Mouse (Mus musculus): ENCODE data around the gene Rfxap.
"Not testable (repeated sequence)": the region's sequence is repeated elsewhere in the genome, so short reads cannot be mapped to it uniquely, and the experiment has no call there.

The Rfxap gene

DNA sequence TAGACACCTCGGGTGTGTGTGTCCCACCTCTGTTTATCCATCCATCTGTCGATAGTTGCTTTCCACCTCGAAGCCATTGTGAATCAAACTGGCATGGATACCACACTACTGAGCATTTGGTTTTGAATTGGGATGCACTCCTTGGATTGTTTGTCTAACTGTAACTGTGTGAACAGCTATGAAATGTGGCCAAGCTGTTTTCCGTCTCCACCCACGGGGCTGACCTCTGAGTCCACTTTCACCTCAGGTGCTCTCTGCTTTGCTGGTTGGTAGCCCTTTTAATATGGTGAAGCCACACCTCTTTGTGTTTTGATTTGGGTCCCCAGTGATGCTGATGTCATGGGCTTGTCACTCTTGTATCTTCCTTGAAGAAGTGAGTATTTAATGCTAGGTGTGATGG lies 40.8 kb downstream of the Rfxap start:
- no peak for DNase-seq (ENCODE audit: low spot score in 2 of 2)

DNA sequence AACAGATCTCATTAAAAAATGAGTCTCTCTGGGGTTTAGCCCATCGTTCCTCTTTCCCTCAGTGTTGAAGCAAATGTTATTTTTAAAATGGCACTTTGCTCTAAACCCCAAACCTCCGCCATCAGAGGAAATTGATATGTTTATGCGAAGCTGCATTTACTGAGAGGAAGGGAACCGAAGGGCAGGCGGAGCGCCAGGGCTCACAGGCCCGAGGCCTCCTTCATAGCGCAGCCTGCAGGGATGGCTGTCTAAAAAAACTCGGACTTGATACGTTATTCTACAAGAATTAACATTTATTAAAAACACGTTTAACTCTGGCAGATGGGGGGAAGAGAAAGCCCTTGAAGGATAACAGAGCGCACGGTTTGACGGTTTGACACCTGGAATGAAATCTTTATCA lies 41.6 kb downstream of the Rfxap start:
- no peak for DNase-seq (ENCODE audit: low spot score in 2 of 2)

DNA sequence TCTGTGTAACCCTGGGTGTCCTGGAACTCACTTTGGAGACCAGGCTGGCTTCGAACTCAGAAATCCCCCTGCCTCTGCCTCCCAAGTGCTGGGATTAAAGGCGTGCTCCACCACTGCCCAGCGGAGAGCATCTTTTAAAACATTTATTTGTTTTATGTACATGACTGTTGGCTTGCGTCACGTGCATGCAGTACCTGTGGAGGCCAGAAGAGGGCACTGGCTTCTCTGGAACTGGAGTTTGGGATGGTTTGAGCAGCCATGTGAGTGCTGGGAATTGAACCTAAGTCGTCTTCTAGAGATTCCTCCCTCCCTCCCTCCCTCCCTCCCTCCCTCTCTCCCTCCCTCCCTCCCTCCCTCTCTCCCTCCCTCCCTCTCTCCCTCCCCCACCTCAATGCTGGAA lies 42.1 kb downstream of the Rfxap start:
- not testable (repeated sequence) for DNase-seq (ENCODE audit: low spot score in 2 of 2)

- peak; percentile 7 to 31 for DNase-seq (ENCODE audit: low spot score in 2 of 2)
Observed at GRCm38 (mm10) chr3:54764418-54764817, 43.2 kb downstream of the Rfxap start.

DNA sequence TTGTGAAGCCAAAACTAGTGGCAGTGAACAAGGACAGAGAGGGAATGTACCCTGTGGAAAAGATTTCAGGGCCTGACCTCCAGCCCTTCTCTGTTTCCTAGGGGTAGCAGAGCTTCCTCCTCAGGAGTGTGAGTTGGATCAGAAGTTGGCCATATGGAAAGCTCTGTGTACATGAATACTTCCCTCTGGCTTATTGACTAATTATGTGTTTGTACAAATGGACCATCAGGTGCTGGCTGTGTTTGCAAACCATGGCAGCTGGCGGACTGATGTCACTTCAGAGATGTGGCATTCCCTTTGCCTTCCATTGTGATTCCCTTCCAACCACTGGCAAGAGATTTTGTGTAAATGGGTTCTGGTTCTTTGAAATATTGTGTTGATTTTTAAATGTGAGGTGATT lies 46.3 kb downstream of the Rfxap start:
- DNase-seq (ENCODE audit: low spot score in 2 of 2), result no peak

GRCm38 (mm10) chr3:54760321-54761115 lies 47.1 kb downstream of the Rfxap start:
- no peak for DNase-seq (ENCODE audit: low spot score in 2 of 2)

DNA sequence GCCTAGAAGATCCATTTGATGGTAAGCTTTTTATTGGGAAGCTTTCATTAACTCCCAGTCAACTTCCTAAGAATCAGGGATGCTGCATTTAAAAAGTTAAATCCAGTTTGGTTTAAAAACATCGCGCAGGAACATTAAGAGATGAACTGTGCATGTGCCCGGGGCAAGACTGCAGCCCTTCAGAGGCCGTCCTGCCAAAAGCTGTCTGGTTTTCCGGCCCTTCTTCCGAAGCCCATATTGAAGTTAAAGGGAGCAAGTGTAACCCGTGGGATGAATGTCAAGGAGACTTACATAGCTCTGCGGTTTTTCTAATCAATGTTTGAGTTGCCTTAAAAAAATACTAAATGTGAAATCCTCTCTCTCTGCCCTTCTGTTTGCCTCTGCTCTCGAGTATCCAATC lies 48.4 kb downstream of the Rfxap start:
- DNase-seq (ENCODE audit: low spot score in 2 of 2), result no peak

DNA sequence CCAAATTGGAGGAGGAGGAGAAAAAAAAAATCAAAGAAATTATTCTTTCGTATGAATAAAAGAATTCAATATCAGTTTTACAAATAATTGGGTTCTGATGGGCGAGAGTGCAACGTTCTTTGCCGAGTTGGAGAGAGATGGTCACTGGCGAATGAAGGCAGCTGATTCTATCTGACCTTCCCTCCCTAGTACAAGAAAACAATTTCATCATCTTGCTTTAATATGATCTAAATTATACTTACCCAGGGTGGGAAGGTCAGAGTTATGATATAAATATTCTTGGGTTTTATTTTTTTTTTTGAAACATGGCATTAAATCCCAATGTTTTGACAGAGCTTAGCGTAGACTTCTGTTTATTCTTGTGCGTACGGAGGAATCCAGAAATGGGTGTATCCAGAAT lies 50.1 kb downstream of the Rfxap start:
- DNase-seq (ENCODE audit: low spot score in 2 of 2), result no peak

DNA sequence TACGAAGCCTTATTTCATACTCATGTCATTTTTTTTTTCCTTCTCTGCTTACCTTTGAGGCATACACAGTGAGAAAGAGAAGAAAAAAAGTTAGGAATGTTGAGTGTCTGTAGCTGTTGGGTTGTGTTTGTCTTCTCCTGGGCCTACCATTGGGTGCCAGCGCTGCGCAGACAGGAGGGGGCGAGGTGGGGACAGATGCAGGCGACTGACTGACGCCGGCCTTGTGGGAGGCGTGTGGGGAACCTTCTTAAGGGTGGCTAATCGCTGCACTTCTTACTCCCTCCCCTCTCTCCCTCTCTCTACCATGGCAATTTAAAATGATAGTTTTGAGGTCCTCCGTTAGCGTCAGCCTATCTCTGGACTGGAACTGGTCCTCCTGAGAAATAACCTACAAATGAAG lies 51.5 kb downstream of the Rfxap start:
- peak; percentile 32 to 35 for DNase-seq (ENCODE audit: low spot score in 2 of 2)

DNA sequence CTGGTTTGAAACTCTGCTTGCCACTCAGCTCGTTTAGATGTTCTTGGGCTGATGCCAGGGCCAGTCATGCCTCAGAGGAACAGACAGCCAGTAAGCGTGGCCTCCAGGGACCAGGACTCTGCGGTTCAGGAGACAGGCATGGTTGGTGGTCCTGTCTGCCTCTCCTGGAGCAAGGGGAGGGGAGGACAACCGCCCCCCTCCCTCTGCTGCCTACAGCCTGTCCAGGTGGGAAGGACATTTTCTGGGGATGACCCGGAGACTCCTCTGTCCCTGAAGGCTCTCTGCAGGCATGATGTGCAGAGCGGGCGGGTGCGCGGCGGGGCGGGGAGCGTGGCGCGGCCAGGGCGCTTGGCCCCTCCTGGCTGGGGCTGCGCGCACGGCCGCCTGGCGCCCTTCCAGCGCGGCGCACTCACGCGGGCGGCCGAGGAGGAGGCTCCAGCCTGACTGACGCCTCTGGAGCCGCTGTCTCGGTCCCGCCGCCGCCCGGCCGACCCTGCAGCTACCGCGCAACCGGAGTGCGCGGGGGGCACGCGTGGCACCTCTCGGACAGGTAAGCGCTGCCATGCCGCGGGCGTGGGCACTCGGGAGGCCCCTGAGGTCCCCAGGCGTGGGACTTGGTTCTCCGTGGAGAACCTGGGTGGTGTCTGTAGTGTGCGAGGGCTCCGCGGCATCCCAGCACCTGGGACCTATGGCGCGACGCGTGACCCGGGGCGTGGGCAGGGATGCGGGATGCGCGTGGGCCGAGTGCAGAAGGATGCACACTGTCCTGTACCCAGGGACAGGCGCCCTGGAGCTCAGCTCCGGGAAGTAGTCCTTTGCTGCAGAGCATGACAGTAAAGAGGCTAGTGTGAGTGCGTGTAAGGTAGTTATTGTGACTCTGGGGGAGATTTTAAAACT lies 52.2 kb downstream of the Rfxap start, which contains the start of gene Smad9:
Gene Smad9, plus strand, starts transcription at position 438 of the 897 bp plus-strand sequence.
- DNase-seq (ENCODE audit: low spot score in 2 of 2), result peak; percentile 46 to 49

DNA sequence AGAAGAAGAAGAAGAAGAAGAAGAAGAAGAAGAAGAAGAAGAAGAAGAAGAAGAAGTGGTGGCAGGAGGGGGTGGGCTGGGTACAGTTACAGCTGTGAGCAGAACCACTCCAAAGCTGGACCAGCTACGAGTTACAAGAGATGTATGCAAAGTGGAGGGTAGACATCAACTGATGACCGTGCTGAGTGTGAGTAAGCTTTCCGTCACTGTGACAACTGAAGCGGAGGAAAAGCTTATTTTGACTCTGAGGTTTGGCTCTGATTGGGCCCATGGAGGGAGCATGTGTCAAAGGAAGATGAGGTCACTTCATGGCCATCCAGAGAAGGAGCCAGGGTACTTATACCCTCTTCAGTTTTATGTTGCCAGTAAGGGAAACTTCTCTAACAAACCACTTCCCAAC lies 54.2 kb downstream of the Rfxap start:
- no peak for DNase-seq (ENCODE audit: low spot score in 2 of 2)
